Mouse (Mus musculus): ENCODE results near the gene Celf2. TPM values are rescaled to one million over a fixed set of nuclear protein-coding genes. Genes with fewer than 3 reads are reported as not detected.
A peak's percentile ranks its signal among the peaks of the same experiment; 100 is the strongest.

Celf2 gene
- polyA plus RNA-seq, 1 experiment from 2014 or later: 11.2 TPM

DNA sequence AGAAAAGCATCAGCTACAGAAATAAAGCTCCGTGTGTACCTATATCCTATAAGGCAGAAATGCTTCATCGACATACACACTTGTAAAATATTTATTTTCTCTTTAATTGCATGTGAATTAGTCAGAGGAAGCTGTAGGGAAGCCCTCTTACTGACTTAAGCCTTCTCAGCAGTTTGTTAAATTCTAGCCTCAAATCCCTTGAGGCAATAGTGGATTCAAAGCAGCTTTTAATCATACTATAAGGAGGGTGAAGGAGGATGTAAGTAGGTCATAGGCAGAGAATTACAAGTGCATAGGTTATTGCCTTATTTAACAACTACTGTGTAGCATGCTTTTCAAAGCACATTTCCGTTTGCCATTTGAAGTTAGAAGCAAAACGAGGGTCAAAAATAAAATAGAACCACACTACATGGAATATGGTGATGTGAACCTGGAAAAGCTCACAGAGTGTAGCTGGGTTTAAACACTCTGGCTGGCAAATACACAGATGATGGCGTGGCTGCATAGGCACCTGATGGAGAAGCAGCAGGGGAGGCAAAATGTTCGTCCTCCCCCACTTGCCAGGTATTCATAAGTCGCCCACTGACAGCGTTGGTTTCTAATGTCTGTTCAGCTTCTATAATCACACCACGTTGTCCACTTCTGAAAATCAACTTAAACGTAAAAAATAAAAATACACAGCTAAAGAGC is 635.0 kb downstream of the Celf2 start:
- no peaks in the 10 kb centered on the region for H3K36me3 ChIP-seq (replicated peaks)
- peaks cover 8% of the 10 kb centered on the region; the same call in 1 of the 2 replicates for H3K4me1 ChIP-seq (replicated peaks)
- no peaks in the 10 kb centered on the region for H3K9me3 ChIP-seq (replicated peaks)
- H3K27me3 ChIP-seq: peaks cover 56% of the 10 kb centered on the region
- no peak overlapping the region for H3K4me2 ChIP-seq
- H3K9ac ChIP-seq: no peak overlapping the region
- no peak for ATAC-seq (ENCODE audit: insufficient read depth)
- no peak overlapping the region for H3K4me3 ChIP-seq (replicated peaks)
- no peak overlapping the region for H3K27ac ChIP-seq (replicated peaks)
- WGBS (ENCODE audit: insufficient replicate concordance): 52% methylated on average over 10 of the region's 10 CpGs

GRCm38 (mm10) chr2:6873711-6874110 is 635.7 kb downstream of the Celf2 start:
- Histone ChIP-seq H3K36me3 (replicated peaks) (no peaks in the 10 kb centered on the region), H3K9ac (no peak overlapping the region), H3K4me2 (no peak overlapping the region), H3K4me3 (replicated peaks) (no peak overlapping the region), H3K27me3 (peaks cover 62% of the 10 kb centered on the region), H3K27ac (replicated peaks) (no peak overlapping the region), H3K9me3 (replicated peaks) (no peaks in the 10 kb centered on the region), H3K4me1 (replicated peaks) (peaks cover 8% of the 10 kb centered on the region; the same call in 1 of the 2 replicates)
- 60% methylated on average over 1 of the region's 1 CpGs for WGBS (ENCODE audit: insufficient replicate concordance)
- ATAC-seq (ENCODE audit: insufficient read depth): no peak

DNA sequence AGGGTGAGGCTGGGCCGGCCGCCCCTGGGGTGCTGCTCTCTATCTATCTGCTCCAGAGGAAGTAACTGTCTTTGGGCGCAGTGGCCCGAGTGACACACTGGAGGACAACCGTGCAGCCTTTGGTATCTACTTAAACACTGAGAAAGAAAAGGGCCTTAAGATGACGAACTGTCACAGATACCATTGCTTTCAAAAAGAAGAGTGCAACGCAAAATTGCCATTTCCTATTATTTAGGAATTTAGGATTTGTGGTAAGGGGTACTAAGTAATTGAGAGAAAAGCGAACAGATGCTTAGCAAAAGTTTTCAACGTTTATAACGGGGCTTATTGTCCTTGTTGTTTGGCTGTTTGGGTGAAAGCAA is 636.5 kb downstream of the Celf2 start:
- Histone ChIP-seq H3K27ac (replicated peaks) (no peak overlapping the region), H3K9me3 (replicated peaks) (no peaks in the 10 kb centered on the region), H3K27me3 (peaks cover 65% of the 10 kb centered on the region), H3K4me1 (replicated peaks) (peaks cover 8% of the 10 kb centered on the region; the same call in 1 of the 2 replicates), H3K36me3 (replicated peaks) (no peaks in the 10 kb centered on the region), H3K9ac (peak overlapping the region; percentile 21; the same call in 1 of the 2 replicates), H3K4me3 (replicated peaks) (peak overlapping the region; percentile 56), H3K4me2 (peak overlapping the region; percentile 83)
- peak; percentile 51; the same call in 1 of the 2 replicates for ATAC-seq (ENCODE audit: insufficient read depth)
- WGBS (ENCODE audit: insufficient replicate concordance): 12% methylated on average over 10 of the region's 10 CpGs

DNA sequence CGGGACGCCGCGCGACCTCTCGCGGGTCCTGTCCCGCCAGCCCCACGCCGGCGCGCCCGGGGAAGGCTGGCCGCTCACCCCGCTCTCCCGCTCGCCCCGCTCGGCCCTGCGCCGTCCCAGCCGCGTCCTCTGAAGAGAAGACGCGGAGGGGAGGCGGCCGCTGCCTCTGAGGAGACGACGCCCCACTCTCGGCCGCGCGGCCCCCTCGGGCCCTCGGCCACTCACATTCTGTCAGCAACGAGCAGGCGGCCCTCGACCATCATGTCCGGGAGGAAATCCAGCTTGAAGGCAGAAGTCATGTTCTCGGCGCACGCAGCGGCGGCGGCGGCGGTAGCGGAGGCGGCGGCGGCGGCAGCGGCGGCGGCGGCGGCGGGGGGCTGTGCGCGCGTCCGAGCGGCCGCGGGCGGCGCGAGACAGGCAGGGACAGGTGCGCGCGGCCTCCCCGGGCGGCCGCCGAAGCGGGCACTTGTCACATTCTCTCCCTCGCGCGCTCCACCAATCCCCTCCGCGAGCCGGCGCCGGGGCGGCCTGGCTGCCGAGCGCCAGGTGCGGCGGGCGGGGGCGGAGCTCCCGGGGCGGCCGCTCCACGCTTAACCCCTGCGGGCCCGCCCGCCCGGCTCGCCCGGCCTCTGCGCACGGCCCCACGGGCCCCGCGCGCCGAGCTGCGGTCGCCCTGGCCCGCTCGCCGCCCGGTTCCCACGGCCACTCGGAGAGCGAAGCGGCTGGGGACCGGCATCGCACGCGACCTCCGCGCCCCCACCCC is 637.1 kb downstream of the Celf2 start:
- under 1% methylated on average over 91 of the region's 124 CpGs for WGBS (ENCODE audit: insufficient replicate concordance)
- Histone ChIP-seq H3K9ac (peak overlapping the region; percentile 29; the same call in 1 of the 2 replicates), H3K36me3 (replicated peaks) (no peaks in the 10 kb centered on the region)

GRCm38 (mm10) chr2:6871281-6872130 is 637.9 kb downstream of the Celf2 start:
- peak overlapping the region; percentile 29; the same call in 1 of the 2 replicates for H3K9ac ChIP-seq
- H3K27ac ChIP-seq (replicated peaks): no peak overlapping the region
- no peaks in the 10 kb centered on the region for H3K36me3 ChIP-seq (replicated peaks)
- whole genome bisulfite sequencing (ENCODE audit: insufficient replicate concordance): 6% methylated on average over 39 of the region's 40 CpGs
- peak; percentile 25; the same call in 1 of the 2 replicates for ATAC-seq (ENCODE audit: insufficient read depth)
- no peaks in the 10 kb centered on the region for H3K9me3 ChIP-seq (replicated peaks)
- peaks cover 8% of the 10 kb centered on the region; the same call in 1 of the 2 replicates for H3K4me1 ChIP-seq (replicated peaks)
- peak overlapping the region; percentile 56 for H3K4me3 ChIP-seq (replicated peaks)
- peak overlapping the region; percentile 83 for H3K4me2 ChIP-seq
- H3K27me3 ChIP-seq: peaks cover 65% of the 10 kb centered on the region

More for the DNA sequence above, 637.1 kb downstream of the Celf2 start:
- ATAC-seq (ENCODE audit: insufficient read depth): peak; percentile 77
- H3K4me3 ChIP-seq (replicated peaks): peak overlapping the region; percentile 56
- H3K27ac ChIP-seq (replicated peaks): no peak overlapping the region
- H3K4me2 ChIP-seq: peak overlapping the region; percentile 83
- H3K4me1 ChIP-seq (replicated peaks): peaks cover 8% of the 10 kb centered on the region; the same call in 1 of the 2 replicates
- no peaks in the 10 kb centered on the region for H3K9me3 ChIP-seq (replicated peaks)
- peaks cover 65% of the 10 kb centered on the region for H3K27me3 ChIP-seq

GRCm38 (mm10) chr2:6869956-6870710 is 639.2 kb downstream of the Celf2 start:
- ATAC-seq (ENCODE audit: insufficient read depth): no peak
- WGBS (ENCODE audit: insufficient replicate concordance): 62% methylated on average over 9 of the region's 9 CpGs
- Histone ChIP-seq H3K4me3 (replicated peaks) (no peak overlapping the region), H3K4me1 (replicated peaks) (peaks cover 8% of the 10 kb centered on the region; the same call in 1 of the 2 replicates), H3K9ac (no peak overlapping the region), H3K9me3 (replicated peaks) (no peaks in the 10 kb centered on the region), H3K4me2 (no peak overlapping the region), H3K27ac (replicated peaks) (no peak overlapping the region), H3K36me3 (replicated peaks) (no peaks in the 10 kb centered on the region), H3K27me3 (peaks cover 61% of the 10 kb centered on the region)

DNA sequence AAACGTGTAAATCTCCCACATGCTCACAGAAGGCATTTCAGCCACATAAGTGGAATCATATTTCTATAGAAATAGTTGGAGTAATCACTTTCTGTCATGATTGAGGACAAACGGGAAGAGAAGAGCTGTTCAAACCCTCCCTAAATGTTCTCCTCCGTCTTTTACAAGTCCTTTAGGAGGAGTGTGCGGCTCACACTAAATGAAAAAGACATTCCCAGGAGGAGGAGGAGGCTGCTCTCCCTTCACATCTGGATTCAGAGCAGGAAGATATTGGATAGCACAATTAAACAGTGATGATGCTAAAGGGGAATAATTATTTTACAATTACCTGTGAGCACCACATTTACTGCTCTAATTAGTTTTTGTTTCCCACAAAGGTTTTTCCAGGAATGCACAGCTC is 642.1 kb downstream of the Celf2 start:
- Histone ChIP-seq H3K9me3 (replicated peaks) (no peaks in the 10 kb centered on the region), H3K4me3 (replicated peaks) (no peak overlapping the region), H3K27me3 (peaks cover 35% of the 10 kb centered on the region), H3K4me2 (no peak overlapping the region), H3K27ac (replicated peaks) (no peak overlapping the region), H3K4me1 (replicated peaks) (peaks cover 6% of the 10 kb centered on the region; the same call in 1 of the 2 replicates), H3K9ac (no peak overlapping the region), H3K36me3 (replicated peaks) (no peaks in the 10 kb centered on the region)
- ATAC-seq (ENCODE audit: insufficient read depth): no peak
- 49% methylated on average over 4 of the region's 4 CpGs for WGBS (ENCODE audit: insufficient replicate concordance)

DNA sequence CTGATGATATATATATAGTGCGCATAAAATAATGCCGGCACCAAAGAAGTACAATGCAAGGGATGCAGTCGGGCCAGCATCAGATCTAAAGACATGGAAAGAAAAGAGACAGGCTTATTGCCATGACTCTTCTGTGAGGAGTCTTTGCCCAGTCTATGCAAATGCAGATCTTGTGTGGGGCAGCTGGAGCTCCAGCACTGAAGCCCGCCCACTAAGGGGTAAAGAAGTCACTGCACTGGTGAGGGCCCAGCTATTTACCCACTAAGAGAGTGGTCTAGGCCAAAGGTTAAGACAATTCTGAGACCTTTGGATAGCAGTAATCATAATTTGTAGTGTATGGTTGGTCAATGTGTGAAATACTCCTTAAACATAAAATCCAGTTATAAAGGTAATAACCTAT is 643.6 kb downstream of the Celf2 start:
- Histone ChIP-seq H3K9me3 (replicated peaks) (no peaks in the 10 kb centered on the region), H3K27ac (replicated peaks) (no peak overlapping the region), H3K4me3 (replicated peaks) (no peak overlapping the region), H3K9ac (no peak overlapping the region), H3K36me3 (replicated peaks) (no peaks in the 10 kb centered on the region), H3K4me2 (no peak overlapping the region), H3K4me1 (replicated peaks) (no peaks in the 10 kb centered on the region), H3K27me3 (peaks cover 20% of the 10 kb centered on the region)
- ATAC-seq (ENCODE audit: insufficient read depth): no peak
- 75% methylated on average over 4 of the region's 4 CpGs for WGBS (ENCODE audit: insufficient replicate concordance)

GRCm38 (mm10) chr2:6850102-6850644 is 659.2 kb downstream of the Celf2 start:
- H3K9me3 ChIP-seq (replicated peaks): no peaks in the 10 kb centered on the region
- no peaks in the 10 kb centered on the region for H3K4me1 ChIP-seq (replicated peaks)
- no peak overlapping the region for H3K27ac ChIP-seq (replicated peaks)
- no peaks in the 10 kb centered on the region for H3K27me3 ChIP-seq
- no peak overlapping the region for H3K4me3 ChIP-seq (replicated peaks)
- ATAC-seq (ENCODE audit: insufficient read depth): no peak
- WGBS (ENCODE audit: insufficient replicate concordance): 63% methylated on average over 2 of the region's 2 CpGs
- H3K36me3 ChIP-seq (replicated peaks): no peaks in the 10 kb centered on the region
- no peak overlapping the region for H3K4me2 ChIP-seq
- no peak overlapping the region for H3K9ac ChIP-seq

DNA sequence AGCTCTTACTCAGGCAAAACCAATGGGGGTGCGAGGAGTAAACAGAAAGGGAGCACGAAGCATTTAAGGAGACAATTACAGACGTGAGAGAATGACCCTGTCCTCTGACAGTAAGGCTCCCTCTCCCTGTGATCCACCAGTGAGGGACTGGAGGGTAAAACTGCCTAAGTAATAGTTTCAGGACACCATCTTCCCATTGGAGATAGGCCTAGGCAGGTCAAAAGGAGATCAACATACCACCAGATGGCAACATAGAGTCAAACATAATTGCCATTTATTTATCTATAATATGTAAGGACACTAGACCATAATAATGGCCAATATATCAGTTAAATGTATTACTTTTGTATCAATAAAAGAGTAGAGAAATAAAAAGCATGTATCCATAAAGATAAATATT is 660.0 kb downstream of the Celf2 start:
- ATAC-seq (ENCODE audit: insufficient read depth): no peak
- Histone ChIP-seq H3K9ac (no peak overlapping the region), H3K36me3 (replicated peaks) (no peaks in the 10 kb centered on the region), H3K4me3 (replicated peaks) (no peak overlapping the region), H3K27me3 (no peaks in the 10 kb centered on the region), H3K9me3 (replicated peaks) (no peaks in the 10 kb centered on the region), H3K4me1 (replicated peaks) (no peaks in the 10 kb centered on the region), H3K27ac (replicated peaks) (no peak overlapping the region), H3K4me2 (no peak overlapping the region)
- WGBS (ENCODE audit: insufficient replicate concordance): 50% methylated on average over 3 of the region's 3 CpGs

Data from liver, embryonic 15.5 days (tissue).